Mouse (Mus musculus) kidney, adult 2 months (tissue): ENCODE measurements around the gene Irak2.

Experiments
- CTCF ChIP-seq: fragments of 200-500 bp; conservative IDR thresholded peaks from 2 replicates; pipeline ENCODE4 v1.5.1; 2011; ENCODE audit warnings: low read depth, mild to moderate bottlenecking, control low read depth, low read length, moderate library complexity, mixed read lengths; ENCODE audit not compliant: insufficient read depth, insufficient read length
- POLR2A ChIP-seq: fragments of 200-500 bp; IDR thresholded peaks from one replicate; pipeline ENCODE4 v1.6.1; 2011; ENCODE audit warnings: low read depth, low read length, control low read depth

DNA sequence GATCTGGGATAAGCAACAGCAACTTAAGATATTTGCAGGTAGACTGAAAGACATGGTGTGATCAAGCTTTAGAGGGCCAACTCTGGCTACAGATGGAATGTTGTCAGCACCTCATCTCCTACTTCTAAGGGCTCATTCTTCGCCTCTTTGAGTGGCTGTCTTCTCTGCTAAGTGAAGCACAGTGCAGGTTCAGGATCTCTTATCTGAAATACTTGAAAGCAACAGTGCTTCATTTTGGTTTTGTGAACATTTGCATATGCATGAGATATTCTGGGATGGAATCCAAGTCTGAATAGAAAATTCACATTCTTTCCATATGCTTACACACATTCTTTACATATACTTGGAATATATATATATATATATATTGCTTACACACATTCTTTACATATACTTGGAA is 104.1 kb downstream of the Irak2 start:
- TF ChIP-seq POLR2A: no peak
- TF ChIP-seq CTCF: no peak
